Mouse (Mus musculus) splenic B cell, adult 2 months (primary cell): ENCODE measurements around the gene Scn5a.

Source experiments
- DNase-seq: peaks from one replicate; pipeline ENCODE4 v3.0.0-alpha.2; 2011; ENCODE audit warnings: low read depth, low spot score
- H3K27me3 ChIP-seq: 2 replicates; pipeline ENCODE4 v1.6.1; 2012; ENCODE audit warnings: mild to moderate bottlenecking, low read length, moderate library complexity, mixed read lengths; ENCODE audit not compliant: control insufficient read depth, poor library complexity, insufficient read depth, severe bottlenecking
- H3K36me3 ChIP-seq: 2 replicates; pipeline ENCODE4 v1.6.1; 2012; ENCODE audit warnings: mild to moderate bottlenecking, low read length, moderate library complexity, mixed read lengths; ENCODE audit not compliant: control insufficient read depth, poor library complexity, insufficient read depth, severe bottlenecking

Gene Scn5a

GRCm38 (mm10) chr9:119435855-119436254 lies 143.0 kb downstream of the Scn5a start:
- Histone ChIP-seq H3K27me3 (no peaks in the 10 kb centered on the region), H3K36me3 (no peaks in the 10 kb centered on the region)
- DNase-seq, result no peak
